Mouse (Mus musculus) kidney, postnatal 36 days (tissue): ENCODE results near the gene Atp6v0a1.

Experiments
- DNase-seq, 2 experiments: peaks; one replicate each; pipeline ENCODE4 v3.0.0; 2021 to 2022; ENCODE audit warnings: mixed read lengths in 2 of 2

Atp6v0a1 gene

GRCm38 (mm10) chr11:101030136-101030807 is 21.0 kb downstream of the Atp6v0a1 start:
- DNase-seq: no peak

GRCm38 (mm10) chr11:101030808-101031156 is 21.5 kb downstream of the Atp6v0a1 start:
- no peak for DNase-seq

DNA sequence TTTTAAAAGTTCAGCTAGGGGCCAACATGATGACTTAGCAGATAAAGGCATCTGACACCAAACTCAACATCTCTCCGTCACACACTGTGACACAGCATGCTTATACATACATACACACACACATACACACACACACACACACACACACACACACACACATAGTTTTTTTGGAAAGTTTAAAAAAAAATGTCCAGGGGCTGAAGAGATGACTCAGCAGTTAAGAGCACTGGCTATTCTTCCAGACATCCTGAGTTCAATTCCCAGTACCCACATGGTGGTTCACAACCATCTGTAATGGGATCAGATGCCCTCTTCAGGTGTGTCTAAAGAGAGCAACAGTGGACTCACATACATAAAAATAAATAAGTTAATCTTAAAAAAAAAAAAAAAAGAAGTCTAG is 22.2 kb downstream of the Atp6v0a1 start:
- no peak for DNase-seq

DNA sequence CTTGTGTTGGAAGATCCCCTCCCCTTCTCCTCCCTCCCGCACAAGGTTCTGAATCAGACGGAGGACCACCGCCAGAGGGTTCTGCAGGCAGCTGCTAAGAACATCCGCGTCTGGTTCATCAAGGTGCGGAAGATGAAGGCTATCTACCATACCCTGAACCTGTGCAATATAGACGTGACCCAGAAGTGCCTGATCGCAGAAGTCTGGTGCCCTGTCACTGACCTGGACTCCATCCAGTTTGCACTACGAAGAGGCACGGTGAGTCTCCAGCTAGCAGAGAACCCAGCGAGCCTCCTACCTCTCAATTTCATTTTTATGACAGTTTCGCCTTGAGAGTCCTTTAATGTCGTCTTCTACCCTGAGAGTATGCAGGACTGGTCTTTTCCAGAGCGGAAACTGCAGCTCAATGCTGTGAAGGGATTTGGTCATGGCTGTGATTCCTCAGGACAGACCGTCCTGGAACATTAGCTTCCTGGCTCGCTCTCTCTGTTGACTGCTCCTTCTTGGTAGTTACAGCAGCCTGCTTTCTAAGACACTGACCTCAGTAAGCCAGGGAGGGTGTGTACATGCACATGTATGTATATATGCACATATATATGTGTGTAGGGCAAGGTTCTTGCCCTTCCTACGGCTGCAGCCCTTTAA is 24.7 kb downstream of the Atp6v0a1 start:
- DNase-seq: no peak

DNA sequence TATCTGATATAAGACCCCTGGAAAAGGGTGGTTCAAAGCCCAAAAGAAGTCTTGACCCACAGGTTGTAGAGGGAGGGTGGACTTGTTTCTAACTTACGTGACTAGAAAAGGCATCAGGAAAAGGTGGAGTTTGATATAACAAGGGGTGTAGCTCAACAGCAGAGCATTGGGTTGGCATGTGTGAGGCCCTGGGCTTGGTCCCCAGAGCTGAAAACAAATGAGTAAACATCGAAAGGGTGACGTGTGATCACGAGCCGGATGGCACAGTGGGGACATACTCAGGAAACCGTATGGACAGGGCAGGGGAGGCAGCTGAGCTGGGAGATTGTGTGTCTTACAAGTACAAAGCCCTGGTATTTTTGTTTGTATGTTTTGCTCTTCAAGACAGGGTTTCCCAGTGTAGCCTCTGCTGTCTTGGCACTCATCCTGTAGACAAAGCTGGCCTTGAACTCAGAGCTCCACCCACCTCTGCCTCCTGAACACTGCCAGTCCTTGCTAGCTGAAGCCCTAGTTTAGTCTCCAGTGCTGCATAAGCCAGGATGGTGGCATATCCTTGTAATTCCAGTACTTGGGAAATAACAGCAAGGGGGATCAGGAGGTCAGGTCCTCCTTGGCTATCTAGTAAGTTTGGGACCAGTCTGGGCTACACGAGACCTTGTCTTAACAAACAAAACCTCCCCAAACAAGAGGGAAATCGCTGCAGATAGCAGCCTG is 25.5 kb downstream of the Atp6v0a1 start:
- DNase-seq: no peak

DNA sequence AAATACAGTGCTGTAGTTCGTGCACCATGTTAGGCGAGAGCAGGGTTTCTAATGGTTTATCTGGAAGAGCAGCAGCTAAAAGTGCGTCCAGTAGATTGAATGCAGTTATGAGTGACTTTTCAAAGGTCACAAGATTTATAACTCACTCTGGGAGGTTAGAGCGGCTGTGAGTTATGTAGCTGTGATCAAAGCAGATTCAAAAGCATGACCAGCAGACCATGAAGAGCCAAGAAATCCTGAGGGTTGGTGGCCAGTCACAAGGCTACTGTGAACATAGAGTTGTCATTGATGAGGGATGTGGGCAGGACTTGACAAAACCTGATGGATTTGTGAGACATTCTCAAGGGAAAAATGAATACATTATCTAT is 26.1 kb downstream of the Atp6v0a1 start:
- DNase-seq: no peak

- DNase-seq: no peak
Observed at GRCm38 (mm10) chr11:101037795-101038194, 28.5 kb downstream of the Atp6v0a1 start.

- DNase-seq: no peak
Observed at GRCm38 (mm10) chr11:101045826-101046225, 36.6 kb downstream of the Atp6v0a1 start.

DNA sequence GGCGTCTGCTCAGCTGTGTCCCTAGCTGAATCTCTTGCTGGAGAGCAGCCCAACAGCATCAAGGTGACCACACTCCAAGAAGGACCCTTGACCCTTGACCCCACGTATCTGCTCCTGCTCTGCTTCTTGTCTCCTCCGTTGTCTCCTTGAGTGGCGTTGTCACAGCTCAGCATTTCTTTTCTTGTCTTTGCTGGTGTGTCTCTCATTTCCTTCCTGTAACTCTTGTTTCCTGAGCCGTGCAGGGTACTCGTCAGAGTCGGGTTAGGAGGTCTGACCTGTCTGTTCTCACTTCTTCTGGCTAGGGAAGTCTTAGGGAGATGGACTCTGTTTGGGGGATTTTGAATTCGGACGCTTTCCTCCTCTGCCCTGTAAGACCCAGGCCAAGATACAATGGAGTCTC is 37.2 kb downstream of the Atp6v0a1 start:
- DNase-seq: no peak

- no peak for DNase-seq
Observed at GRCm38 (mm10) chr11:101047502-101047901, 38.2 kb downstream of the Atp6v0a1 start.

GRCm38 (mm10) chr11:101050359-101050758 is 41.1 kb downstream of the Atp6v0a1 start:
- DNase-seq: no peak

- no peak for DNase-seq
Observed at GRCm38 (mm10) chr11:101051051-101051493, 41.8 kb downstream of the Atp6v0a1 start.

DNA sequence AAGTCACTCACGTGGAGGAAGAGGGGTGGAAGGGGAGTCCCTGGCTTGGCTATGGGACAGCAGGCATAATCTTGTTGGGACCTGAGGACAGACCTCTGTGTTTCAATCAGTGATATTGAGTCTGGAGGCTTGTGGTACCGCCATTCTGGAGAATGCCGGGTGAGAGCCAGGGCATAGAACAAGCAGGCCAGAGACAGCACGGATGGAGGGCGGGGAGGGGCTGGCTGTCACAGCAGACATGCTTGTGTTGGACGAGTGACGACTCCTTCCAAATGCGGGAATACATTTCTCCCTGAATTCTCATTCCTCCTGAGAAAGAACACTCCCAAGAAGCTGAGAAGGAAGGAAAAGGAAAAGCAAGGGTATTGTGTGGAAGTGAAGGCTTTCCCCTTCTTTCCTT is 42.4 kb downstream of the Atp6v0a1 start:
- no peak for DNase-seq

DNA sequence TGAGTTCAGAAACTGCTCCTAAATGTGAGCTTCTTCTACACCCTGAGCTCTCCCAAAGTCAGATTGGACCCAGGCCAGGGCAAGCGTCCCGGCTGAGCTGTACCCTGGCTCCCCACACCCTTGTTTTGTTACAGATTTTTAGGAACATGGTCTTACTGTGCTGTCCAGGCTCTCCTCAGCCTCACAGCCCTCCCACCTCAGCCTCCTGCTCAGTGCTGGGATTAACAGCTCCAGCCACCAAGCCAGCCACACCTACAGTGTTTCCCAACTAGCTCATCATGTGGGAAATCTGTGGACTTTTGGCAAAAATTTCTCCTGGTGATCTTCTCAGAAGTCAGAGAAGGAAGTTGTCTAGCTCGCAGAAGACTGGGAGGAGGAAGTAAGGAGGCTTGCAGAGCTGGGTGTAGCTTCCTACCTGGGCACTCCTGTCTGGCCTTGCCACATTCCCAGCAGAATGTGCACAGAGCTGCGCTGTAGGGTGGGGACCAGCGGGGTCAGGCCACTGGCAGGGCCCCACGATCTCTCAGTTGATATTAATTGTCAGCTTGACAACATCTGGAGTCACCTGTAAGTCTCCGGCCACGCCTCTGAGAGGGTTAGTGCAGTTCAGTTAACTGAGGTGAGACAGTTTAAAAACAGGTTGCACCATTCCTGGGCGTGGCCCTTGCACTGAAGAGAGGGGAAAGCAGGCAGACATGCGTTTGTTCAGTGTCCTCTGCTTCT is 43.7 kb downstream of the Atp6v0a1 start:
- no peak for DNase-seq

DNA sequence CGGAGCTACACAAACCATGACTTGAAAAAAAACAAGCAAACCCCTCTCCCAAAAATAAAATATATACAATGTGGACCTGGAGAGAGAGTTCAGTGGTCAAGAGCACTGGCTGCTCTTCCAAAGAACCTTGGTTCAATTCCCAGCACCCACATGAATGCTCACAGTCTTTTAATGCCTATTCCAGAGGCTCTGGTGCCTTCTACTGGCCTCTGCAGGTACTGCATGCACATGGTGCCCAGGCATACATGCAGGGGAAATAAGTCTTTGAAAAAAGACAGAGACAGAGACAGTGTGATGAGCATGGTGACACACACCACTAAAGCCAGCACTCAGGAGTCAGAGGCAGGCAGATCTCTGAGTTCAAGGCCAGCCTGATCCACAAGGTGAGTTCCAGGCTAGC is 44.7 kb downstream of the Atp6v0a1 start:
- DNase-seq: no peak

GRCm38 (mm10) chr11:101055418-101055817 is 46.2 kb downstream of the Atp6v0a1 start:
- no peak for DNase-seq

DNA sequence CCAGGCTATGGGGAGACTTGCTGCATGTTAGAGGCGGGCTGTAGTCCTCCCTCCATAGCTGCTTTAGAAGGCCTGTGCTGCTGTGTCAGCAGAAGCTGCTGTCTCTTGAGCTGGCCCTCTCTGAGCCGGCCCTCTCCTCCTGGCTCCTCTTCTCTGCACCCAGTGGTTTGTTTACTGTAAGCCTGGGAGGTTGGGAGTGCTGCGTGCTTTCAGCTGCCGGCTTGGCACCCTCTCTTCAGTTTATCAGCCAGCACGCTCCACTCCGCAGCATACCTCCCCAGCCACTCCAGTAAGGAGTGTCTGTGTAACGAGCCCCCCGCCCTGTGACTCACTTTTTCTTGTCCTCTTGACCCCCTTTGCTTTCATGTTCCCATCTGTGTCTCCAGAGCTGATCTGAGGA is 47.6 kb downstream of the Atp6v0a1 start:
- no peak for DNase-seq

- DNase-seq: peak; percentile 81 to 93
Observed at GRCm38 (mm10) chr11:101057860-101058259, 48.6 kb downstream of the Atp6v0a1 start.

DNA sequence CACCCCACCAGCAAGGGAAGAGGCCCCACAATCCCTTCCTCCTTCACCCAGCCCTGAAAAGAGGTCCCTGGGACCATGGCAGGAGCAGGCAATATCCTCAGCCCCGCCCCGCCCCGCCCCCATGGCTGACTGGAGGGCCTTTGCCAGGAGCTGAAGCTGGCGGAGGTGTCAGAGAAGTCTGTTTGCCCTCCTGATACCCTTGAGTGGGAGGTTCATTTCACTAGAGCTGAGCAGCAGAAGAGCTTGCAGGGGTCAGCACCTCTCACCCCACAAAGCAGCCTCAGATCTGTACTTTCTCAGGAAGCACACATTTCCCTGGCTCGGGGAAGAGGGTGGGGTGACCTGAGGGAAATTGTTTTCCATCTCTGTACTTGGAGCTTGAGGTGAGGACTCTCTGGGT is 49.5 kb downstream of the Atp6v0a1 start:
- DNase-seq: peak in 1 of 2 experiments; percentile 51

- no peak for DNase-seq
Observed at GRCm38 (mm10) chr11:101059473-101059872, 50.2 kb downstream of the Atp6v0a1 start.

GRCm38 (mm10) chr11:101060126-101060525 is 50.9 kb downstream of the Atp6v0a1 start:
- peak; percentile 71 to 79 for DNase-seq

DNA sequence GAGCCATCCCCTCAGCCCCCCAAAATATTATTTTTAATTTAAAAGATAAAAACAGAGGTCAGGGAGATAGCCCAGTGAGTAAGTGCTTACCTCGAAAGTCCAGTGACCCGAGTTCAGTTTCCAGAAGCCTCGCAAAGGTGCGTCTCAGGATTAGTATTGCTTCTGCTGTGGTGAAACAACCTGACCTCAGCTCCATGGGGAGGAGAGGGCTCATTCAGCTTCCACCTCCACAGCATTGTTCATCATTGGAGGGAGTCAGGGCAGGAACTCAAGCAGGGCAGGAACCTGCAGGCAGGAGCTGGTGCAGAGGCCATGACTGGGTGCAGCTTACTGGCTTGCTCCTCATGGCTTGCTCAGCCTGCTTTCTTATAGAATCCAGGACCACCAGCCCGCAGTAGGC is 51.8 kb downstream of the Atp6v0a1 start:
- no peak for DNase-seq

- DNase-seq: peak in 1 of 2 experiments; percentile 45
Observed at GRCm38 (mm10) chr11:101062165-101062884, 53.1 kb downstream of the Atp6v0a1 start.
